Mouse (Mus musculus): ENCODE results near the gene 4930453N24Rik.

DNA sequence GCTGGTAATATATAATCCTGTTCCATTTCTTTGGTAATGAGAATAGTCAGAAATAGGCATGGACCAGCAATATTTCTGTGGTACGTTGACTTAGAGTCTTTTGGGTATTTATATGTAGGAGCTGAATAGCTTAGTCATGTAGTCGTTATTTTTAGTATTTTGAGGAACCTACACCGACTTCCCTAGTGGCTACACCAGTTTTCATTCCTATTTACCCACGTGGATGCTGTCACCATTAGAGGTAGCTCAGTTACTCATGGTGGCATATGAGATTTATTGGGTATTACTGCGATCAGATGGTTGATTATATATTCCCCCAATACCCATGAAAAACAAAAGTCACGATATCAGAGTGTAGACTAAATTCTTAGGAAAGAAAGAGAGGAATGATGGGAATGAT, 14.6 kb downstream of the 4930453N24Rik start:
- no peak for TF ChIP-seq CTCF (IDR thresholded peaks at IDR 0.05; ENCODE audit: low read depth)
- TF ChIP-seq EP300 (IDR thresholded peaks at IDR 0.05; ENCODE audit: low read depth), result no peak
